Comparison of ENCODE assay signal across 8 mouse cellular contexts in genomic region chr4:41347839-41348238, GRCm38 (mm10). TPM values are rescaled to one million over a fixed set of nuclear protein-coding genes. Genes with fewer than 3 reads are reported as not detected.
DNase-seq lines count a peak whose midpoint lies in the region; ATAC-seq and TF ChIP-seq lines count a peak whose summit lies in the region.

No protein-coding gene starts in this region.

- H3K9me3 ChIP-seq in lung, embryonic 16.5 days (ENCODE audit: control insufficient read depth, low read length): no peaks in the 10 kb centered on the region
- no peaks in the 10 kb centered on the region for H3K9me3 ChIP-seq in forebrain, embryonic 12.5 days
- no peaks in the 10 kb centered on the region for H3K9me3 ChIP-seq in limb, embryonic 14.5 days (ENCODE audit: control insufficient read depth, low read length)
- H3K9me3 ChIP-seq in stomach, embryonic 14.5 days (ENCODE audit: control insufficient read depth, low read depth, low read length): no peaks in the 10 kb centered on the region

- peak overlapping the region; percentile 28 for H3K4me3 ChIP-seq in lung, embryonic 16.5 days (ENCODE audit: low read length)
- no peak overlapping the region for H3K4me3 ChIP-seq in forebrain, embryonic 12.5 days (replicated peaks)
- H3K4me3 ChIP-seq in limb, embryonic 14.5 days (replicated peaks; ENCODE audit: low read length): peak overlapping the region; percentile 78; the same call in 1 of the 2 replicates
- peak overlapping the region; percentile 75; the same call in 1 of the 2 replicates for H3K4me3 ChIP-seq in stomach, embryonic 14.5 days (ENCODE audit: low read depth, low read length)

- no peak for DNase-seq in lung, postnatal 25 days (ENCODE audit: low spot score)
- DNase-seq in limb, embryonic 14.5 days (ENCODE audit: low spot score): no peak
- no peak for DNase-seq in cerebellum, adult 11 months
- DNase-seq in kidney, adult 11 months: no peak

- peak overlapping the region; percentile 30; the same call in 1 of the 2 replicates for H3K9ac ChIP-seq in lung, embryonic 16.5 days (ENCODE audit: low read length)
- no peak overlapping the region for H3K9ac ChIP-seq in forebrain, embryonic 12.5 days
- H3K9ac ChIP-seq in limb, embryonic 14.5 days (ENCODE audit: low read depth, low read length, severe bottlenecking): no peak overlapping the region
- no peak overlapping the region for H3K9ac ChIP-seq in stomach, embryonic 14.5 days (replicated peaks; ENCODE audit: low read depth, low read length)

- TF ChIP-seq POLR2A in limb, embryonic 14.5 days (IDR thresholded peaks at IDR 0.05; ENCODE audit: borderline replicate concordance, extremely low read depth, insufficient read depth, insufficient read length): no peak

- H3K4me2 ChIP-seq in lung, embryonic 16.5 days (ENCODE audit: low read depth, low read length): peak overlapping the region; percentile 50
- H3K4me2 ChIP-seq in forebrain, embryonic 12.5 days: peak overlapping the region; percentile 47; the same call in 1 of the 2 replicates
- peak overlapping the region; percentile 44; the same call in 1 of the 2 replicates for H3K4me2 ChIP-seq in limb, embryonic 14.5 days (replicated peaks; ENCODE audit: low read depth, low read length, severe bottlenecking)
- peak overlapping the region; percentile 36 for H3K4me2 ChIP-seq in stomach, embryonic 14.5 days (replicated peaks; ENCODE audit: low read depth, low read length)

- no peaks in the 10 kb centered on the region for H3K27me3 ChIP-seq in lung, embryonic 16.5 days (ENCODE audit: control insufficient read depth, insufficient read depth, low read depth, low read length)
- H3K27me3 ChIP-seq in forebrain, embryonic 12.5 days: no peaks in the 10 kb centered on the region
- H3K27me3 ChIP-seq in limb, embryonic 14.5 days (ENCODE audit: control insufficient read depth, insufficient read depth, low read length): no peaks in the 10 kb centered on the region
- H3K27me3 ChIP-seq in stomach, embryonic 14.5 days (ENCODE audit: control insufficient read depth, insufficient read depth, low read length): no peaks in the 10 kb centered on the region

- H3K27ac ChIP-seq in lung, embryonic 16.5 days (ENCODE audit: low read length): 0 out of 2 replicates have a peak overlapping the region, but pooled peaks have one; percentile 61
- H3K27ac ChIP-seq in forebrain, embryonic 12.5 days: no peak overlapping the region
- H3K27ac ChIP-seq in limb, embryonic 14.5 days (replicated peaks; ENCODE audit: low read depth, low read length): no peak overlapping the region
- peak overlapping the region; percentile 48; the same call in 1 of the 2 replicates for H3K27ac ChIP-seq in stomach, embryonic 14.5 days (ENCODE audit: low read length)

- peaks cover 11% of the 10 kb centered on the region for H3K4me1 ChIP-seq in lung, embryonic 16.5 days (replicated peaks; ENCODE audit: control insufficient read depth, insufficient read depth, low read length)
- H3K4me1 ChIP-seq in forebrain, embryonic 12.5 days: peaks cover 14% of the 10 kb centered on the region
- peaks cover 5% of the 10 kb centered on the region; the same call in 1 of the 2 replicates for H3K4me1 ChIP-seq in limb, embryonic 14.5 days (ENCODE audit: control insufficient read depth, insufficient read depth, low read length)
- H3K4me1 ChIP-seq in stomach, embryonic 14.5 days (ENCODE audit: control insufficient read depth, insufficient read depth, low read length): peaks cover 13% of the 10 kb centered on the region

- H3K36me3 ChIP-seq in lung, embryonic 16.5 days (ENCODE audit: control insufficient read depth, insufficient read depth, low read length): no peaks in the 10 kb centered on the region
- H3K36me3 ChIP-seq in forebrain, embryonic 12.5 days (replicated peaks): peaks cover 11% of the 10 kb centered on the region; the same call in 1 of the 2 replicates
- H3K36me3 ChIP-seq in limb, embryonic 14.5 days (ENCODE audit: control insufficient read depth, insufficient read depth, low read length): peaks cover 5% of the 10 kb centered on the region
- no peaks in the 10 kb centered on the region for H3K36me3 ChIP-seq in stomach, embryonic 14.5 days (ENCODE audit: control insufficient read depth, insufficient read depth, low read length)

- 19% methylated on average over 5 of the region's 5 CpGs for WGBS in lung, embryonic 16.5 days
- WGBS in forebrain, embryonic 12.5 days: 51% methylated on average over 4 of the region's 5 CpGs
- 53% methylated on average over 4 of the region's 5 CpGs for WGBS in limb, embryonic 14.5 days
- WGBS in stomach, embryonic 14.5 days: 30% methylated on average over 5 of the region's 5 CpGs

- ATAC-seq in lung, embryonic 16.5 days (ENCODE audit: low read depth): no peak
- no peak for ATAC-seq in forebrain, embryonic 12.5 days (ENCODE audit: low FRiP score)
- ATAC-seq in limb, embryonic 14.5 days (ENCODE audit: low FRiP score, low read depth): no peak
- ATAC-seq in stomach, embryonic 14.5 days (ENCODE audit: insufficient number of reproducible peaks, insufficient read depth, low FRiP score, low read depth): no peak
- ATAC-seq in megakaryocyte-erythroid progenitor cell, adult 5-6 weeks (replicated peaks; ENCODE audit: low FRiP score, low TSS enrichment, poor library complexity, severe bottlenecking): no peak

RNA-seq across cellular contexts. Expression of gene Ubap1, which starts 1.0 kb away (rescaled TPM):
- 42.6 and 46.9 TPM in 2 replicates for polyA plus RNA-seq in lung, embryonic 16.5 days (2015; fragmentation: Nextera tagmentation; extraction: Ambion mirVana)
- polyA plus RNA-seq in forebrain, embryonic 12.5 days (2016; fragmentation: Nextera tagmentation; extraction: Ambion mirVana): 79.7 and 80.4 TPM in 2 replicates
- 34.9 and 48.3 TPM in 2 replicates for polyA plus RNA-seq in limb, embryonic 14.5 days (2012; rRNA removed)
- polyA plus RNA-seq in limb, embryonic 14.5 days (2014; fragmentation: Nextera tagmentation; extraction: Ambion mirVana): 48.9 and 51.4 TPM in 2 replicates
- 53.6 and 54.8 TPM in 2 replicates for polyA plus RNA-seq in stomach, embryonic 14.5 days (2014; fragmentation: Nextera tagmentation; extraction: Ambion mirVana)
- total RNA-seq in megakaryocyte-erythroid progenitor cell, adult 5-6 weeks (2014; fragmentation: Nextera tagmentation): 15.4 and 16.9 TPM in 2 replicates
- 21.4 and 54.4 TPM in 2 replicates for total RNA-seq in megakaryocyte-erythroid progenitor cell, adult 5-6 weeks (2017)

RNA-seq across cellular contexts. Expression of gene Dcaf12, which starts 33.1 kb away (rescaled TPM):
- 68.1 and 70.1 TPM in 2 replicates for polyA plus RNA-seq in lung, embryonic 16.5 days (2015; fragmentation: Nextera tagmentation; extraction: Ambion mirVana)
- polyA plus RNA-seq in forebrain, embryonic 12.5 days (2016; fragmentation: Nextera tagmentation; extraction: Ambion mirVana): 70.9 and 78.6 TPM in 2 replicates
- 35.4 and 41.0 TPM in 2 replicates for polyA plus RNA-seq in limb, embryonic 14.5 days (2012; rRNA removed)
- 42.4 and 43.4 TPM in 2 replicates for polyA plus RNA-seq in limb, embryonic 14.5 days (2014; fragmentation: Nextera tagmentation; extraction: Ambion mirVana)
- 40.0 and 41.6 TPM in 2 replicates for polyA plus RNA-seq in stomach, embryonic 14.5 days (2014; fragmentation: Nextera tagmentation; extraction: Ambion mirVana)
- total RNA-seq in megakaryocyte-erythroid progenitor cell, adult 5-6 weeks (2014; fragmentation: Nextera tagmentation): 25.0 and 25.9 TPM in 2 replicates
- total RNA-seq in megakaryocyte-erythroid progenitor cell, adult 5-6 weeks (2017): 23.8 and 28.2 TPM in 2 replicates

Comparison
In these comparisons a context has a peak if more than half of its experiments do, and no peak if none do; other contexts are left out.
1. H3K27ac ChIP-seq: peak in lung, embryonic 16.5 days (single experiment) and stomach, embryonic 14.5 days (single experiment); none in forebrain, embryonic 12.5 days (single experiment) and limb, embryonic 14.5 days (single experiment).
2. Peak in every context shown above with its lines, with median percentiles within 50 percentile points of each other: H3K4me2 ChIP-seq.